Mouse (Mus musculus) lung, postnatal 0 days (tissue): ENCODE results near the gene BC048562. TPM values are rescaled to one million over a fixed set of nuclear protein-coding genes. Genes with fewer than 3 reads are reported as not detected.

Source experiments
- ATAC-seq: fragments of 200-750 bp; cut with Nextera tagmentation; 2 replicates; pipeline ENCODE4 v1.8.0; 2017; ENCODE audit warnings: moderate library complexity
- DNase-seq: peaks from one replicate; pipeline ENCODE4 v3.0.0-alpha.2; 2016; ENCODE audit warnings: low spot score
- H3K27ac ChIP-seq: fragments of 300-500 bp; sonication (generic); 2 replicates; pipeline ENCODE4 v1.5.1; 2014; ENCODE audit warnings: antibody characterized with exemption, mild to moderate bottlenecking, low read length, mixed read lengths
- H3K27me3 ChIP-seq: fragments of 300-500 bp; sonication (generic); replicated peaks from 2 replicates; pipeline ENCODE4 v1.6.1; 2014; ENCODE audit warnings: low read length, mixed read lengths; ENCODE audit not compliant: insufficient read depth
- H3K36me3 ChIP-seq: fragments of 300-500 bp; sonication (generic); 2 replicates; pipeline ENCODE4 v1.6.1; 2014; ENCODE audit warnings: low read length, mixed read lengths; ENCODE audit not compliant: insufficient read depth
- H3K4me1 ChIP-seq: fragments of 300-500 bp; sonication (generic); 2 replicates; pipeline ENCODE4 v1.6.1; 2014; ENCODE audit warnings: antibody characterized with exemption, low read depth, low read length, mixed read lengths; ENCODE audit not compliant: insufficient read depth
- H3K4me2 ChIP-seq: fragments of 300-500 bp; sonication (generic); replicated peaks from 2 replicates; pipeline ENCODE4 v1.6.1; 2014; ENCODE audit warnings: low read depth, mild to moderate bottlenecking, low read length, moderate library complexity, mixed read lengths
- H3K4me3 ChIP-seq: fragments of 300-500 bp; sonication (generic); 2 replicates; pipeline ENCODE4 v1.5.1; 2014; ENCODE audit warnings: low read depth, low read length
- H3K9ac ChIP-seq: fragments of 300-500 bp; sonication (generic); replicated peaks from 2 replicates; pipeline ENCODE4 v1.6.1; 2014; ENCODE audit warnings: low read depth, mild to moderate bottlenecking
- H3K9me3 ChIP-seq: fragments of 300-500 bp; sonication (generic); 2 replicates; pipeline ENCODE4 v1.6.1; 2016; ENCODE audit warnings: low read length, mixed read lengths
- CTCF ChIP-seq: IDR thresholded peaks from 2 replicates; pipeline ENCODE4 v1.5.1; 2016; ENCODE audit warnings: antibody characterized with exemption, mild to moderate bottlenecking
- EP300 ChIP-seq: IDR thresholded peaks from 2 replicates; pipeline ENCODE4 v1.6.1; 2016; ENCODE audit warnings: antibody characterized with exemption, mild to moderate bottlenecking, control low read depth
- WGBS: fragments of 180-500 bp; shearing (Covaris S2); extraction: QIAGEN DNeasy Blood & Tissue Kit; methylation state at CpG from one replicate; pipeline ENCODE4 v1.1.7; 2014; 5-methylcytosine and 5-hydroxymethylcytosine counted together
- polyA plus RNA-seq: library from polyadenylated mRNA; unstranded; fragments of >200 nt; fragmentation: Nextera tagmentation; extraction: Ambion mirVana; gene quantifications from 2 replicates; pipeline ENCODE4 v1.2.1, GENCODE M21; 2015

BC048562 gene
- polyA plus RNA-seq, 1 experiment from 2014 or later: not detected

- H3K27me3 ChIP-seq: no peaks in the 10 kb centered on the region
- H3K4me2 ChIP-seq: no peak overlapping the region
- DNase-seq (no peak), ATAC-seq (no peak)
- TF ChIP-seq CTCF (no peak), EP300 (no peak)
- H3K36me3 ChIP-seq: 0 out of 2 replicates have a peak, but pooled peaks cover 3% of the 10 kb centered on the region
- H3K9ac ChIP-seq: no peak overlapping the region
- WGBS: 52% methylated on average over 9 of the region's 9 CpGs
- peaks cover 4% of the 10 kb centered on the region; the same call in 1 of the 2 replicates for H3K4me1 ChIP-seq
- no peak overlapping the region for H3K4me3 ChIP-seq
- no peak overlapping the region for H3K27ac ChIP-seq
- H3K9me3 ChIP-seq: no peaks in the 10 kb centered on the region
These were observed 8.8 kb downstream of the BC048562 start for GRCm38 (mm10) chr9:108445125-108445524.

GRCm38 (mm10) chr9:108449860-108450259, 13.6 kb downstream of the BC048562 start:
- Histone ChIP-seq H3K27me3 (no peaks in the 10 kb centered on the region), H3K4me2 (no peak overlapping the region), H3K9ac (no peak overlapping the region), H3K36me3 (0 out of 2 replicates have a peak, but pooled peaks cover 3% of the 10 kb centered on the region), H3K4me1 (peaks cover 19% of the 10 kb centered on the region; the same call in 1 of the 2 replicates), H3K27ac (no peak overlapping the region), H3K4me3 (no peak overlapping the region), H3K9me3 (no peaks in the 10 kb centered on the region)
- WGBS: 49% methylated on average over 4 of the region's 4 CpGs
- TF ChIP-seq EP300 (no peak), CTCF (no peak)
- ATAC-seq (no peak), DNase-seq (no peak)

GRCm38 (mm10) chr9:108450292-108451169, 14.2 kb downstream of the BC048562 start:
- H3K4me3 ChIP-seq: no peak overlapping the region
- H3K36me3 ChIP-seq: 0 out of 2 replicates have a peak, but pooled peaks cover 3% of the 10 kb centered on the region
- TF ChIP-seq CTCF (no peak), EP300 (no peak)
- H3K4me1 ChIP-seq: peaks cover 19% of the 10 kb centered on the region; the same call in 1 of the 2 replicates
- H3K27me3 ChIP-seq: no peaks in the 10 kb centered on the region
- 48% methylated on average over 21 of the region's 21 CpGs for WGBS
- H3K9me3 ChIP-seq: no peaks in the 10 kb centered on the region
- H3K27ac ChIP-seq: no peak overlapping the region
- 0 out of 2 replicates have a peak overlapping the region, but pooled peaks have one; percentile 17 for H3K4me2 ChIP-seq
- DNase-seq (peak; percentile 55), ATAC-seq (peak; percentile 47)
- no peak overlapping the region for H3K9ac ChIP-seq

- DNase-seq: no peak
These were observed 14.8 kb downstream of the BC048562 start for GRCm38 (mm10) chr9:108451170-108451493.

GRCm38 (mm10) chr9:108451519-108452160, 15.4 kb downstream of the BC048562 start:
- Histone ChIP-seq H3K9ac (peak overlapping the region; percentile 60), H3K4me3 (peak overlapping the region; percentile 59), H3K4me1 (peaks cover 19% of the 10 kb centered on the region; the same call in 1 of the 2 replicates), H3K4me2 (peak overlapping the region; percentile 98), H3K9me3 (no peaks in the 10 kb centered on the region), H3K36me3 (0 out of 2 replicates have a peak, but pooled peaks cover 3% of the 10 kb centered on the region), H3K27ac (no peak overlapping the region), H3K27me3 (no peaks in the 10 kb centered on the region)
- ATAC-seq (no peak), DNase-seq (no peak)
- TF ChIP-seq EP300: no peak
- TF ChIP-seq CTCF: no peak
- WGBS: 40% methylated on average over 6 of the region's 6 CpGs

More at GRCm38 (mm10) chr9:108451170-108451493, 14.8 kb downstream of the BC048562 start:
- TF ChIP-seq EP300 (no peak), CTCF (no peak)
- H3K27me3 ChIP-seq: no peaks in the 10 kb centered on the region
- 0 out of 2 replicates have a peak, but pooled peaks cover 3% of the 10 kb centered on the region for H3K36me3 ChIP-seq
- H3K4me3 ChIP-seq: no peak overlapping the region
- H3K9ac ChIP-seq: no peak overlapping the region
- H3K27ac ChIP-seq: no peak overlapping the region
- WGBS: 72% methylated on average over 6 of the region's 6 CpGs
- peaks cover 19% of the 10 kb centered on the region; the same call in 1 of the 2 replicates for H3K4me1 ChIP-seq
- ATAC-seq: no peak
- H3K9me3 ChIP-seq: no peaks in the 10 kb centered on the region
- 0 out of 2 replicates have a peak overlapping the region, but pooled peaks have one; percentile 98 for H3K4me2 ChIP-seq
